Mouse (Mus musculus) A20 (cell line): ENCODE measurements around the gene Tmem144.
"Not testable (repeated sequence)": the region's sequence is repeated elsewhere in the genome, so short reads cannot be mapped to it uniquely, and the experiment has no call there.

Experiments
- DNase-seq: peaks from one replicate; pipeline ENCODE4 v3.0.0-alpha.2; 2011; ENCODE audit warnings: low read depth, low spot score

The Tmem144 gene

DNA sequence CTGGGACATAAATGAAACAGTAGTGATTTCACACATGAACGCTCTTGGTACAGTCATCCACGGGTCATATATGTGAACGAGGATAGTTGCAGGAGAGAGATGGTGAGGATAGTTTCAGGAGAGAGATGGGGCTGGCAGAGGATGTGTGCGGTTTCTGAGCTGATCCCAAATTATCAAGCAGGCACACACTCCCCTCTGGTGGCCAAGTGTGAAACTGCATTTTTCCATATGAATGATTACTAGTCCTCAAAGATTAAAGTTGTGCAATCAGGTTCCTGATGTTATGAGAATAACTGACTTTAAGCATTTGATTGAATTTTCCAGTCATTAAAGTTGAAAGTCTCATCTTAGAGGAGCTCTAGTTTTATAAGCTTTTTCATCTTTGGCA, 43.4 kb downstream of the Tmem144 start:
- peak; percentile 56 for DNase-seq

DNA sequence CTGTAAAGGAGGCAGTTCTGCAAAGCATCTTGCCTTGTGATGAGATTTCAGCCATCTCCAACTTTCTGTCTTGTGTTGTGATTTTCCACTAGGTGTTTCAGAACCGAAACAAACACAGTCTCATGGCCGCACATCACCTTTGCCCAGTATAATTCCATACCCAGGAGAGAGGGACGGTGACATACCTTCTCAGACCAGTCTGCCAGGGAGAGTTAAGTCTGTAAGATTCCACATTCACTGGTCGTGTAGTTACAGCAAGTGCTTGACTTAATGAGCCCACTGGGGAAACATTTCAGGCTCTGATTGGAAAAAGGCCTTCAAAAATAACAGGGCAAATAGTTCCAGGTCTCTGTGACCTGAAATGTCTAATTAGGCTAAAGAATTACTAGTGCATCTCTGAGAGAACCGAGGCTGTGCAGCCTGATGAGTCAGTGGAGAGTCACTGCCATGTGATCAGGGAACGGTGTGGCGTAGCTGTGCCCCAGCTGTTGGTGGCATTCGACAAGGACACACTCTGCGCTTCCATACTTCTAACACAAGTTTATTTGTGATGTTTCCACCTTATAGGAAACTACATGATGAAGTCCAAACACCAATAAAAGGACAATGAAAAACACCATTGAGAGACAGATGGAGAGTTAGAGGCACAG, 43.9 kb downstream of the Tmem144 start:
- no peak for DNase-seq

DNA sequence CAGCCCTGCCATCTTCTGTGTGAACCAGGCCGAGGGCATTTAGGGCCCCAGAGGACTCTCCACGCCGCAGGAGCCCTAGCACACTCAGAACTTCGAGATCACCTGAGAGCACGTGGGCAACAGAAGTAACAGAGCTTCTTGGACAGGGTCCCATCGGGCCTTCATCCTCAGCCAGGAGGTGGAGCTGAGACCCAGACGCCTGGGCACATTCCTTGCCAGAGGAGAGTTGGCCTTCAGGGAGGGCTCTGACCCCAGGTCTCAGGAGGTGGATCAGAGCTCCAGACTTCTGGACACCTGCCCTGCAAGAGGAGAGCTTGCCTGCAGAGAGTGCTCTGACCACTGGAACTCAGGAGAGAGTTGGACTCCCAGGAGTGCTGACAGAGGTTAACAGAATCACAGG, 51.8 kb downstream of the Tmem144 start:
- not testable (repeated sequence) for DNase-seq

DNA sequence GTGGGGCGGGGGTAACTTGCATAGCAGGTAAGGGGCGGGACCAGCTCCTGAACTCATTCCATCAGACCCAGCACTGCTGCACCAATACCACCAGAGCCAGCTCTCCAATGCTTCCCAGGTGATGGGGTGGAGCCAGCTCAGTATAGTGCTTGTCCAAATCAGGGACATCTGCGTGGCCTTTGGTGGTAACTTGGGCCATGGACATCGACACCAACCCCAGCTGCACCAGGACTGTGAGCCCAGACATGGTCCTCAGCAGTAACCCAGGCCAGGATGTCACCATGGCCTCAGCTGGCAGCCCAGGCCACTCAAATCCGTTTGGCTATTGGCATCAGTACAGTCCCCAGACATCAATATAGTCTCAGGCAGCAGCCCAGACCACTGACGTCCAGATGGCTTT, 60.3 kb downstream of the Tmem144 start:
- DNase-seq: no peak

DNA sequence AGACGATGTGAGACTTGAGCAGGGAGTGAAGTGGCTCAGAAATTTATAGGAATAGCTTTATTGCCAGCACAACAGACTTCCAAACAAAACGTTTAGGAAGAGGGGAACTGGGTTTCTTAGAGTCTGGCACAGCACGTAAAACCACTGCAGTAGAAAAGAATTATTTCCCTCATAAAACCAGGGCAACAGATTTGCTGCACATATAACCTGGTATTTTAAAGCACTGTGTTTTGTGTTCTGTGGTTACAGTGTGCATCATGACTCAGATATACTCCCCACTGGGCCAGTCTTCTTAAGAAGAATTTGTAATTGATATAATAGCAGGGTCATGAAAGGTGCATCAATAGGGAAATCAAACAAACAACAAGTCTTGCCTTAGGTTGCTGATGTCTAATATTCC, 62.2 kb downstream of the Tmem144 start:
- DNase-seq: no peak

DNA sequence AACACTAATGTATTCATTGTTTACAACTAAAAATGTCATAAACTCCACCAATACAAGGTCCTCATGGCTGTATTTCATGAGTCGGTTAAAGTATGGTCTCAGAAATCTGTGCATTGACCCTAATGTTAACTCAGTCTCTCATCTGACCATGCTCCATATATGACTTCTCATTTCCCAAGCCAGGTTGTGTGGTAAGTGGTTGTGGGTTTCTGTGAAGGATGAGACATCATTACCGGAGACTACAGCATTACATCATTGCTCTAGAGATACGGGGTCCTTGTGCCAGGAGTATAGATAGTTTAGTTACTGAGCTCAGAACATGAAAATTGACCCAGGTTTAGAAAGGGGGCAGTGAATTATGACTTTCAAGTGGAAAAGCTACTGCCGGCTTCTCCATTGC, 63.0 kb downstream of the Tmem144 start:
- no peak for DNase-seq

DNA sequence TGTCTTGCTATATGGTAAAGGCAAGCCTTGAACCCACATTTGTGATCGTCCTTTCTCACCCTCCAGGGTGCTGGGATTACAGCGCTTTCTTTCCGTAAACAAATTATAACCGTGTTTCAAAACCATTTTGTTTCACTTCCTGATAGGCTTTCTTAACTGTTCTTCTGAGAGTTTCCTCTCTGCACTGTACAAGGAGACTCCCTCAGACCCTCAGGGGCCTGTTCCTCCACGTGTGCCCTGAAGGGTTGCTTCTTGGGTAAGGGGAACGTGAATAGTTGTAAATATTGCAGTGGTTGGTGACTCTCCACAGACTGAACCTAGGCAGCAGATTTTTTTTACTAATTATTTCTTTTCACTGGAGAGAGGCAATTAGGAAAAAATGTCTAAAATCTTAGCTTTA, 63.6 kb downstream of the Tmem144 start:
- DNase-seq: peak; percentile 70

DNA sequence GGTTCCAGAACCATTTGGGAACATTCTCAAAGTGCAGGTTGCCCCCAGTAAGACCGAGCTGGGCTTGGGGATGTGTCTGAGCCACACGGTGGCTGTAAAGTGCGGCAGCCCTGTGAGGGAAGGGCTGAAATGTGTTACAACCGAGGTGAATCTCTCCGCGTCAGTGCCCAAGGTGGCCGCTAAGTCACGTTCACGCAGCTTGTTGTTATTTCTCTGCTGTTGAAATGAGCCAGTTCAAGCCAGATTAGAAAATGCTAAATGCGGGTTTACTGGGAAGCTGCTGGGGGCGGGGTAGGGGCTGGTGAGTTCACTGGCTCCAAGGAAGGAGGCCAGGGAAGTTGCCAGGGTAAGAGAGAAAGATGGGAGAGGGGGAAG, 68.2 kb downstream of the Tmem144 start:
- no peak for DNase-seq

DNA sequence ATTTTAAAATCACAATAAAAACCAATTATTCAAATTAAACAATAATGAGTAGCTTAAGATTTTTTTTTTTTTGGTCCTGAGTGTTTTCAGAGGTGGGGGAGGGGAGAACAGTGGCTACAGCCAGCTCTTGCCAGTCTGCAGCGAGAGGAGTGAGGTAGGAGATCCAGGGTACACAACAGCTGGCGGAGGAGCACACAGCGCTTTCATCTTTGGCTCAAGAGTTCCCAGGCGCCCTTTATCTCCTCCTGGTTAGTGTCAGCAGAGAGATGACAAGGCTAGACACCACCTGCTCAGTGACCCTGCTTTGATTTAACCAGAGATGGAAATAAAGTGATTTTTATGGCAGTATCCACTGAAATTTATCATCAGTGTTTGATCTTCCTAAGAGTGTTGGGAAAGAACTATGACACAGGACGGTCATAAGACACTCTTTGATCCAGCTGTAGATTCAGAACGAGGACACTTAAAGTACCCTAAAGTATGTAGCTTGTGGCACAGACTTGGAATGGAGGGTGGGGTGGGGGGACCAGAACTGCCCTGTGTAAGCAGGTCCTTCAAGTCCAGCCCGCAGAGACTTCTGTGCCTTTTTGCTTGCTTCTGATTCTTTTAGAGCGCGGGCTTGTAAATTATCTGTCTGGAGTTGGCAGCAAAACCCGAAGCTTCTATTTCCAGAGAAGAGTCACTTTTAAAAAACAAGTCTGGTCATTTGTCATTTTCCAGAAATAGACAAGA, 68.8 kb downstream of the Tmem144 start:
- DNase-seq: no peak

DNA sequence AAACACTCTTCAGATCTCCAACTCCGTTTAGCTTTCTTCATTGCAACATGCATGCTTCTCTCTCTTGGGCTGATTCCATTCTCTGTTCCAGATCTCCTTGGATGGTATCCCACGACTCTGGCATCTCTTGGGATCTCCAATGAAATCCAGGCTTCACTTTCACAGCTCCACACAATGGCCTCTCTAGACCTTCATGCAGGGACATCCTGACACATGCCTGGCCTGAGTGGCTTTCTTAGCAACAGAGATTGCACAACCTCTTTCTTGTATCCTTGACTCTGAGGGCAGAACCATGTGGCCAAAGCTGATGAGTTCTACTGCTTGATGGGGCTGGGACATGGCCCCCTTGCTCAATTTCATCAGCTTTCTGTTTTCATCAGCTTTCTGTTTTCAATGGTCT, 79.9 kb downstream of the Tmem144 start:
- no peak for DNase-seq
